Mouse (Mus musculus): Measurements from ENCODE around the gene Dtd1. TPM values are rescaled to one million over a fixed set of nuclear protein-coding genes. Genes with fewer than 3 reads are reported as not detected.

Dtd1 gene
- polyA plus RNA-seq, 1 experiment from 2014 or later = 148 TPM

- H3K4me1 ChIP-seq = no peaks in the 10 kb centered on the region
- H3K4me3 ChIP-seq = no peak overlapping the region
- no peak overlapping the region for H3K9ac ChIP-seq
- no peak overlapping the region for H3K27ac ChIP-seq
- no peak overlapping the region for H3K4me2 ChIP-seq
- H3K9me3 ChIP-seq = no peaks in the 10 kb centered on the region; the same call in 1 of the 2 replicates
- no peak for ATAC-seq (replicated peaks)
- H3K36me3 ChIP-seq (replicated peaks) = no peaks in the 10 kb centered on the region
- 93% methylated on average over 16 of the region's 16 CpGs for WGBS
- no peaks in the 10 kb centered on the region for H3K27me3 ChIP-seq (replicated peaks)
These were observed 17.6 kb downstream of the Dtd1 start for GRCm38 (mm10) chr2:144617074-144617874.

GRCm38 (mm10) chr2:144621491-144621890 lies 21.8 kb downstream of the Dtd1 start:
- H3K9ac ChIP-seq = no peak overlapping the region
- 32% methylated on average over 6 of the region's 6 CpGs for WGBS
- H3K36me3 ChIP-seq (replicated peaks) = peaks cover 8% of the 10 kb centered on the region; the same call in 1 of the 2 replicates
- no peak overlapping the region for H3K4me3 ChIP-seq
- H3K27me3 ChIP-seq (replicated peaks) = no peaks in the 10 kb centered on the region
- ATAC-seq (replicated peaks) = no peak
- no peak overlapping the region for H3K27ac ChIP-seq
- no peaks in the 10 kb centered on the region for H3K9me3 ChIP-seq
- H3K4me2 ChIP-seq = no peak overlapping the region
- H3K4me1 ChIP-seq = no peaks in the 10 kb centered on the region

- Histone ChIP-seq H3K9me3 (no peaks in the 10 kb centered on the region), H3K36me3 (replicated peaks) (peaks cover 5% of the 10 kb centered on the region; the same call in 1 of the 2 replicates), H3K27me3 (replicated peaks) (no peaks in the 10 kb centered on the region), H3K4me2 (no peak overlapping the region), H3K27ac (no peak overlapping the region), H3K4me1 (no peaks in the 10 kb centered on the region), H3K4me3 (no peak overlapping the region), H3K9ac (no peak overlapping the region)
- 92% methylated on average over 2 of the region's 2 CpGs for WGBS
- no peak; the same call in 1 of the 2 replicates for ATAC-seq (replicated peaks)
These were observed 33.9 kb downstream of the Dtd1 start for GRCm38 (mm10) chr2:144633551-144633950.

- no peaks in the 10 kb centered on the region for H3K9me3 ChIP-seq
- H3K36me3 ChIP-seq (replicated peaks) = peaks cover 5% of the 10 kb centered on the region; the same call in 1 of the 2 replicates
- WGBS = 76% methylated on average over 5 of the region's 5 CpGs
- no peak overlapping the region for H3K4me2 ChIP-seq
- no peak overlapping the region for H3K4me3 ChIP-seq
- H3K4me1 ChIP-seq = no peaks in the 10 kb centered on the region
- no peak overlapping the region for H3K9ac ChIP-seq
- ATAC-seq (replicated peaks) = no peak
- no peaks in the 10 kb centered on the region for H3K27me3 ChIP-seq (replicated peaks)
- H3K27ac ChIP-seq = no peak overlapping the region
These were observed 34.5 kb downstream of the Dtd1 start for GRCm38 (mm10) chr2:144634231-144634630.

DNA sequence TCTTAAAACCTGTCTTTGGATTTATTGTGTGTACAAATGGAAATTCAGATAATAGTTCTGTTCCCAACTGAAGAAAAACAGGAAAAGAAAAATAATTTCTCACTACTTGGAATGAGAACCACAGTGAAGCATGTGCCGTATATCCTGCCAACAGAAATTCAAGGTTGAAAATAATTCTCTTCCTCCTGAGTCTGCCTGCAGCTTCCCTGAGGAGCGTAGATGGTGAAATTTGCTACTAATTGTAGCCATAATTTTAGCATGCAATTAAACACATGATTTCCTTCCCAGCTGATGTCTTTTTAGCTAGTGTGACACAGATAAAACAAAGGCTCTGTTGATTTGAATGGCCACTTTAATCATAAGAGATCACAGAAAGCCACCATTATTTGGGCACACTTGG lies 35.0 kb downstream of the Dtd1 start:
- H3K9me3 ChIP-seq = no peaks in the 10 kb centered on the region
- no peak for ATAC-seq (replicated peaks)
- no peak overlapping the region for H3K9ac ChIP-seq
- peaks cover 5% of the 10 kb centered on the region; the same call in 1 of the 2 replicates for H3K36me3 ChIP-seq (replicated peaks)
- no peak overlapping the region for H3K4me3 ChIP-seq
- H3K27me3 ChIP-seq (replicated peaks) = no peaks in the 10 kb centered on the region
- 71% methylated on average over 2 of the region's 2 CpGs for WGBS
- no peak overlapping the region for H3K27ac ChIP-seq
- no peaks in the 10 kb centered on the region for H3K4me1 ChIP-seq
- H3K4me2 ChIP-seq = no peak overlapping the region

- Histone ChIP-seq H3K27ac (no peak overlapping the region), H3K27me3 (replicated peaks) (no peaks in the 10 kb centered on the region), H3K4me1 (0 out of 2 replicates have a peak, but pooled peaks cover 2% of the 10 kb centered on the region), H3K36me3 (replicated peaks) (peaks cover 5% of the 10 kb centered on the region; the same call in 1 of the 2 replicates), H3K9ac (no peak overlapping the region), H3K4me3 (no peak overlapping the region), H3K9me3 (no peaks in the 10 kb centered on the region), H3K4me2 (no peak overlapping the region)
- WGBS = 22% methylated on average over 5 of the region's 5 CpGs
- peak; percentile 78 for ATAC-seq (replicated peaks)
These were observed 36.1 kb downstream of the Dtd1 start for GRCm38 (mm10) chr2:144635644-144636320.

GRCm38 (mm10) chr2:144637204-144637603 lies 37.5 kb downstream of the Dtd1 start:
- no peak overlapping the region for H3K4me2 ChIP-seq
- H3K4me1 ChIP-seq = 0 out of 2 replicates have a peak, but pooled peaks cover 2% of the 10 kb centered on the region
- H3K27ac ChIP-seq = no peak overlapping the region
- no peak overlapping the region for H3K9ac ChIP-seq
- WGBS = 85% methylated on average over 4 of the region's 4 CpGs
- no peaks in the 10 kb centered on the region for H3K9me3 ChIP-seq
- H3K27me3 ChIP-seq (replicated peaks) = no peaks in the 10 kb centered on the region
- H3K4me3 ChIP-seq = no peak overlapping the region
- ATAC-seq (replicated peaks) = no peak
- H3K36me3 ChIP-seq (replicated peaks) = peaks cover 4% of the 10 kb centered on the region; the same call in 1 of the 2 replicates

DNA sequence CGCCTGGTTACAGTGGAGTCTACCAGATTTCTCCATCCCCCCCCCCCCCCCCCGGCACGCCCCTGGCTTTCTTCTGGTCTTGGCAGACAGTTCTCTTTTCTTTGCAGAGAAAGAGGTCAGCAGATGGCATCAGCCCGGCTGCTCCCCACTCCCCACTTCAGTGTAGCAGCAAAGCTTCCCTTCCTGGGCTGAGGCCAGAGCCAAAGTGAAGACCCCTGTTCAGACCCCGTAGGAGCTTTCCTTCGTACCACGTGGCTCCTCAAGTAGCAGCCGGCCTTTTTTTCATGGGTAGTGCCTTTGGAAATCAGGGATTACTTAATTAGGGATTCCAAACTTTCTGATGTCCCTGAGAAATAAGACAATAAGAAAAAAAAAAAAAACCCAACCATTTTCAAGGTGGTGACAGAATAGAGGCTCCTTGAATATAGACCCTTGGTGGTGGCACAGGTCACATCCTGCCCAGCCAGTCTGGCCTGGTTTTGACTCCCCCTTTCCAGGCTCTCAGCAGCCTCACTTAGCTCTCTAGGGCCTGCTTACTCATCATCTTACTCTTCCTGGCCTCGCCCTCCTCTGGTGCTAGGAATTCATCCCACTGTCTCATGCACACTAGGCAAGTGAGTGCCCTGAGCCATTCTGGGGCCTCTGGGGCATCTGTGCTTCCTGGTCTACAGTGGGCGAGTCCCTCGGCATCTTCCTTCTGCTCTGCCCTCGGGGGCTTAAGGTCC lies 38.1 kb downstream of the Dtd1 start:
- Histone ChIP-seq H3K9ac (no peak overlapping the region), H3K4me1 (0 out of 2 replicates have a peak, but pooled peaks cover 2% of the 10 kb centered on the region), H3K9me3 (no peaks in the 10 kb centered on the region), H3K27ac (no peak overlapping the region), H3K27me3 (replicated peaks) (no peaks in the 10 kb centered on the region), H3K4me3 (no peak overlapping the region), H3K4me2 (no peak overlapping the region), H3K36me3 (replicated peaks) (no peaks in the 10 kb centered on the region)
- no peak for ATAC-seq (replicated peaks)
- WGBS = 76% methylated on average over 11 of the region's 12 CpGs

GRCm38 (mm10) chr2:144638719-144639118 lies 39.0 kb downstream of the Dtd1 start:
- H3K36me3 ChIP-seq (replicated peaks) = no peaks in the 10 kb centered on the region
- no peak overlapping the region for H3K4me3 ChIP-seq
- no peaks in the 10 kb centered on the region for H3K9me3 ChIP-seq
- no peak overlapping the region for H3K4me2 ChIP-seq
- WGBS = 61% methylated on average over 4 of the region's 4 CpGs
- ATAC-seq (replicated peaks) = no peak; the same call in 1 of the 2 replicates
- H3K9ac ChIP-seq = no peak overlapping the region
- H3K4me1 ChIP-seq = 0 out of 2 replicates have a peak, but pooled peaks cover 2% of the 10 kb centered on the region
- H3K27me3 ChIP-seq (replicated peaks) = no peaks in the 10 kb centered on the region
- H3K27ac ChIP-seq = no peak overlapping the region

DNA sequence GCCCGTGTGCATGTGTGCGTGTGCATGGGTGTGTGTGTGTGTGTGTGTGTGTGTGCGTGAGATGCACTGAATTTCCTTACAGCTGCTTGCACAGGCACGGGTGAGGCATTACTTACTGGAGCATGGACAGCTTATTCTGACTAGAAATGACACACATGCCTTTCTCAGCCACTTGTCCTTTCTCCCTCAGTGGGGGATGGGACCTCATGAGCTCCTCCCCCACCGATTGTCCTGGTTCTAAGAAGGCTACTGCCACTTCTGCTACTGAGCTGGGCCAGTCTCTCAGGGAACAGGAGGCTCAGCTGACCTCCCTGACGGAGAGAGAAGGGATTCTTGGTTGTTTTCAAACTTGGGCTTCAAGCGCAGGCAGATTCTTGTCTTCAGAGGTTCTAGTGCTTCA lies 40.4 kb downstream of the Dtd1 start:
- no peak overlapping the region for H3K4me2 ChIP-seq
- 62% methylated on average over 7 of the region's 7 CpGs for whole genome bisulfite sequencing
- no peaks in the 10 kb centered on the region for H3K27me3 ChIP-seq (replicated peaks)
- H3K9me3 ChIP-seq = no peaks in the 10 kb centered on the region
- no peaks in the 10 kb centered on the region for H3K36me3 ChIP-seq (replicated peaks)
- no peak overlapping the region for H3K9ac ChIP-seq
- H3K4me3 ChIP-seq = no peak overlapping the region
- no peak overlapping the region for H3K27ac ChIP-seq
- ATAC-seq (replicated peaks) = no peak
- H3K4me1 ChIP-seq = 0 out of 2 replicates have a peak, but pooled peaks cover 2% of the 10 kb centered on the region

DNA sequence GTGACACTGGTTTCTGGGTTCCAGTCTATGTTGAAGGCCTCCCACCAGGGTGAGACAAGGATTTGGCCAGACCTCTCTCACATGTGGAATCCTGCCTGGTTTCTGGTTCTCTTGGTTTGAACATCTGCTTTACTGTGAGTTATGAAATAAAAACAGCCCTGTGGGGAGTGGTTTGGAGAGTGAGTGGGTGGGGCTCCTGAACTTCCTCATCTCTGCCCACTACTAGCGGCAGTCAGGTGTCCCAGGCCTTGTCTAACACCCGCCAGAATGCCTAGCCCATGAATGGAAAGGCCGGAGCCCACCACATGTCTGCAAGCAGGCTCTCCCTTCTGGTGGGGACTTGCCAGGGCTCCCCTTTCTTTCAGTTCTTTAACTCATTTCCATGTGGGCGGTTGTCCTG lies 42.3 kb downstream of the Dtd1 start:
- Histone ChIP-seq H3K4me2 (no peak overlapping the region), H3K36me3 (replicated peaks) (no peaks in the 10 kb centered on the region), H3K9ac (no peak overlapping the region), H3K4me1 (peaks cover 9% of the 10 kb centered on the region), H3K4me3 (no peak overlapping the region), H3K27me3 (replicated peaks) (no peaks in the 10 kb centered on the region), H3K27ac (no peak overlapping the region), H3K9me3 (no peaks in the 10 kb centered on the region)
- 87% methylated on average over 4 of the region's 4 CpGs for WGBS
- ATAC-seq (replicated peaks) = no peak

GRCm38 (mm10) chr2:144646360-144646759 lies 46.7 kb downstream of the Dtd1 start:
- Histone ChIP-seq H3K27ac (0 out of 2 replicates have a peak overlapping the region, but pooled peaks have one; percentile 34), H3K27me3 (replicated peaks) (no peaks in the 10 kb centered on the region), H3K4me2 (no peak overlapping the region), H3K4me1 (peaks cover 7% of the 10 kb centered on the region), H3K9ac (no peak overlapping the region), H3K4me3 (no peak overlapping the region), H3K9me3 (no peaks in the 10 kb centered on the region), H3K36me3 (replicated peaks) (no peaks in the 10 kb centered on the region)
- WGBS = 53% methylated on average over 10 of the region's 10 CpGs
- no peak for ATAC-seq (replicated peaks)

Measured in midbrain, embryonic 15.5 days (tissue).